Mouse (Mus musculus) kidney, adult 2 months (tissue): Measurements from ENCODE around the gene Adamts2. TPM values are rescaled to one million over a fixed set of nuclear protein-coding genes. Genes with fewer than 3 reads are reported as not detected.

Source experiments
- DNase-seq: peaks from one replicate; pipeline ENCODE4 v3.0.0; 2021
- H3K27ac ChIP-seq: fragments of 200-500 bp; 2 replicates; pipeline ENCODE4 v1.5.1; 2012; ENCODE audit warnings: low read depth, low read length, control low read depth, inconsistent platforms; ENCODE audit not compliant: insufficient read depth
- H3K27me3 ChIP-seq: fragments of 200-500 bp; replicated peaks from 2 replicates; pipeline ENCODE4 v1.6.1; 2012; ENCODE audit warnings: mild to moderate bottlenecking, moderate library complexity, low read length, inconsistent platforms; ENCODE audit not compliant: control insufficient read depth, insufficient read depth
- H3K36me3 ChIP-seq: fragments of 200-500 bp; 2 replicates; pipeline ENCODE4 v1.6.1; 2012; ENCODE audit warnings: mild to moderate bottlenecking, moderate library complexity, low read length, inconsistent platforms; ENCODE audit not compliant: control insufficient read depth, insufficient read depth
- H3K4me1 ChIP-seq: fragments of 200-500 bp; 2 replicates; pipeline ENCODE4 v1.6.1; 2011; ENCODE audit warnings: low read length; ENCODE audit not compliant: control insufficient read depth, insufficient read depth
- H3K4me3 ChIP-seq: fragments of 200-500 bp; 2 replicates; pipeline ENCODE4 v1.5.1; 2011; ENCODE audit warnings: mild to moderate bottlenecking, low read depth, low read length, control low read depth; ENCODE audit not compliant: insufficient read depth
- CTCF ChIP-seq: fragments of 200-500 bp; conservative IDR thresholded peaks from 2 replicates; pipeline ENCODE4 v1.5.1; 2011; ENCODE audit warnings: low read depth, mild to moderate bottlenecking, control low read depth, low read length, moderate library complexity, mixed read lengths; ENCODE audit not compliant: insufficient read depth, insufficient read length
- POLR2A ChIP-seq: fragments of 200-500 bp; IDR thresholded peaks from one replicate; pipeline ENCODE4 v1.6.1; 2011; ENCODE audit warnings: low read depth, low read length, control low read depth
- WGBS: fragments of 180-500 bp; shearing (Covaris S2); methylation state at CpG from one replicate; pipeline ENCODE4 v1.1.7; 2018; 5-methylcytosine and 5-hydroxymethylcytosine counted together
- polyA plus RNA-seq: library from polyadenylated mRNA; depleted of rRNA; stranded (reverse); fragments of >200 nt; gene quantifications from 2 replicates; pipeline ENCODE4 v1.2.3, GENCODE M21; 2012

Gene Adamts2
- polyA plus RNA-seq, 1 experiment, result 4.5 TPM

DNA sequence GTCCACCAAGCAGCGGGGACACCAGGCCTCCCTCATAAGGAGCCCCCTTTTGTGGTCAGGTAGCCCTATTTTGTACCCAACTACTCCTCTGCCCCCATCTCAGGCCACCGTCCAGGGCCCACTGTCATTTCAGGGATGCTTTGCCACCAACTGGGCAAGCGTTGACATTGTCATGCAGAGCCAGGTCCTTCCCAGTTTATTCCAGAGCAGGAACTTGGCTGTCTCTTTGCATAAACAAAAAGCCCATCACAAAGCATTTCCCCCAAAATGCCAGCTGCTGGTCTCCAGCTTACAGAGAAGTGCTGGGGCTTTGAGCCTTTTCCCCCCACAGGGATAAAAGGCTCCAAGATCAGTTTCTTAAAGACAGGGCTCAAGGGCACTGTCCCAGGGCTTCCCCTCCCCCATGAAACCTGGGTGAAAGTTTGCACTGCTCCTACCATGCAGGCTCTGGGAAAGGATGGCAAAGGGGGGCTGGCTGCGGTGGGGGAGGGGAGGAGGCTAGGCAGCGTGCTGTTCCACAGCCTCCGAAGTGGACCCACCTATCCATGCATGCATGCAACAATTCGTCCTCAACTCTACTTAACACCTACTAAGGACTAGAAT lies 149.2 kb downstream of the Adamts2 start:
- H3K27ac ChIP-seq, result no peak overlapping the region
- 59% methylated on average over 7 of the region's 7 CpGs for WGBS
- no peak for DNase-seq
- no peaks in the 10 kb centered on the region for H3K4me1 ChIP-seq
- H3K4me3 ChIP-seq, result no peak overlapping the region
- no peak for TF ChIP-seq POLR2A
- TF ChIP-seq CTCF, result no peak
- no peaks in the 10 kb centered on the region for H3K27me3 ChIP-seq
- no peaks in the 10 kb centered on the region for H3K36me3 ChIP-seq

DNA sequence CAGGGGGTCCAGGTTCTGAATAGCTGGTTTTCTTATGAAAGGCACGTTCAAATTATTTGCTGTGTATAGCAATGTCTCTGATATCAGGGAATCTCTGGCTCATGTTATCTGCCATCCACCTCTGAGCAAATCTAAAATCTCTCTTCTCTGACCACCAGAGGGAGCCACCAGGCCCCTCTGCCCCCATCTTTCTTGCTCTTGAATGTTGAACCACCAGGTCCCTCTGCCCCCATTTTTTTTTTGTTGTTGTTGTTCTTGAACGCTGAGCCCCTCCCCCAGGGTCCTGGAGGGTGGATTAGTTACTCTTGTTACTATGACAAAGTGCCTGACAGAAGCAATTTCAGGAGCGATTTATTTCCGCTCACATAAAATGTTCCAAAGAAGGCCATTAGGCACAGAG lies 155.9 kb downstream of the Adamts2 start:
- Histone ChIP-seq H3K27me3 (no peaks in the 10 kb centered on the region), H3K4me3 (no peak overlapping the region), H3K36me3 (no peaks in the 10 kb centered on the region), H3K4me1 (no peaks in the 10 kb centered on the region), H3K27ac (no peak overlapping the region)
- TF ChIP-seq CTCF (peak; percentile 37), POLR2A (no peak)
- no peak for DNase-seq
- WGBS, result 32% methylated on average over 4 of the region's 4 CpGs

DNA sequence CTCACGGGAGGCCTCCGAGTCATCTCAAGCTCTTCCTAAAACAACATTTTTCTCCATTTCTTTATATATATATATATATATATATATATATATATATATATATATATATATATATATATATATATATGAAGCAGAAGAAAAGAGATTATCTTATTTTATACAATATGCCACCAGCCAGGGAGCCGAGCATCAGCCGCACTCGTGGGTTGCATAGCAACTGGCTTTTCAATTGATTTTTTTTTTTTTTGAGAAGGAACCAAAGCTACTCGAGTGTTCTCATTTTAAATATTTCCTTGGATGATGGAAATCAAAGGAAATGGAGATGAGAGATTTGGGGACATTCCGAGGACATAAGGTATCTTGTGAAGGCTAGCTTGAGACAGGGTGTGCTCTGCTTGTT lies 164.6 kb downstream of the Adamts2 start:
- Histone ChIP-seq H3K27ac (no peak overlapping the region), H3K4me3 (no peak overlapping the region), H3K27me3 (no peaks in the 10 kb centered on the region), H3K36me3 (no peaks in the 10 kb centered on the region), H3K4me1 (no peaks in the 10 kb centered on the region)
- WGBS, result 91% methylated on average over 7 of the region's 7 CpGs
- DNase-seq, result no peak
- no peak for TF ChIP-seq POLR2A
- TF ChIP-seq CTCF, result no peak

DNA sequence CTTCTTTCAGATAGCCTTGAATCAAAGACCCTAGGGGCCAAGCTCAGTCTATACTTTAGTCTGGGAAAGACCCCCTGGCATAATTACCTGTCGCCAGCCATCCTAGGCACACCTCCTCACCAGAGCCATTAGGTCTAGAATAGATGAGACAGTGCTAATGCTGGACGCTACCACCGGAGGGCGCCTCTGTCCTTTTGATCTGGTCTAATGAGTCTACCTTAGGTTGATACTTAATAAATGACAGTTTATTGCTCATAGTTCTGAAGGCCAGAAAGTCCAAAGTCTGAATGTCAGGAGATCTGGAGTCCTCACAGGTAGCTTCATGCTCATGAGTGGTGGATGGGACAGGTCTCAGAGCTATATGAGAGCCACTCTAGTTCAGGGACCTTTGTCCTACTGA lies 165.2 kb downstream of the Adamts2 start:
- no peak overlapping the region for H3K27ac ChIP-seq
- peak; percentile 41 for DNase-seq
- 38% methylated on average over 4 of the region's 4 CpGs for WGBS
- TF ChIP-seq CTCF (peak; percentile 65), POLR2A (no peak)
- H3K27me3 ChIP-seq, result no peaks in the 10 kb centered on the region
- no peaks in the 10 kb centered on the region for H3K4me1 ChIP-seq
- H3K36me3 ChIP-seq, result no peaks in the 10 kb centered on the region
- no peak overlapping the region for H3K4me3 ChIP-seq

DNA sequence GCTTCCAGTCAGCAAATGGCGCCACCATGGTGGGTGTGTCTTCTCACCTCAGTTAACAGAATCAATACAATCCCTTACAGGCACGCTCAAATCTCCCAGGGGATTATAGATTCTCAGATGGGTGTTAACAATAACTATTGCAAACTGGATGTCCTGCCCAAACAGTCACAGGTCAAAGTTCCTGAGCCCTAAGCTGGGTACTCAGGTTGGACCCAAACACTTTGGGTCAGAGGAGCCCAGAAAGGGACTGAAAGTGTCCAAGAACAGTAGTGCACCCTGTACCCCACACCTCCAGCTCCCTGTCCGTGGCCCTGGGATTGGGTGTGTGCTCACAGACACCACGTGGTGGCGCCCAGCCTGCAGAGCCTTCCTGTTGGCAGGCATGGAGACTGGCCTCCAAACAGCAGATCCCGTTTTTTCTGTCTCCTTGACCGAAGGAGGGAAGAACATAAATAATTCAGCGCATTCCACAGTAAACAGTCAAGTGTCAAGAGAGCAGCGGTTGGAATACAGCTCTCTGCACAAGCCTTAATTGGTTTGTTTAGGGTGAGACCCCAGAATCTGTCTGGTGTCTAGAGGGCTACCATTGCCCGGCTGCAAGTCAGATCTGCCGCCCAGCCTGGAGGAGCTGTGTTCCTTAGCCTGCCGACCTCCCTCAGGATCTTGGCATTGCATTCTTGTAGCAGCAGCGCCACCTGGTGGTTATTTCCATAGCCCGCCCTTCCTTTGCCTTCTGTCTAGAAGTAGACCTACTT lies 167.3 kb downstream of the Adamts2 start:
- H3K4me1 ChIP-seq, result no peaks in the 10 kb centered on the region
- H3K27me3 ChIP-seq, result no peaks in the 10 kb centered on the region
- WGBS, result 12% methylated on average over 14 of the region's 14 CpGs
- H3K27ac ChIP-seq, result no peak overlapping the region
- no peak for TF ChIP-seq POLR2A
- TF ChIP-seq CTCF, result peak; percentile 95
- DNase-seq, result peak; percentile 89
- no peaks in the 10 kb centered on the region for H3K36me3 ChIP-seq
- H3K4me3 ChIP-seq, result no peak overlapping the region

DNA sequence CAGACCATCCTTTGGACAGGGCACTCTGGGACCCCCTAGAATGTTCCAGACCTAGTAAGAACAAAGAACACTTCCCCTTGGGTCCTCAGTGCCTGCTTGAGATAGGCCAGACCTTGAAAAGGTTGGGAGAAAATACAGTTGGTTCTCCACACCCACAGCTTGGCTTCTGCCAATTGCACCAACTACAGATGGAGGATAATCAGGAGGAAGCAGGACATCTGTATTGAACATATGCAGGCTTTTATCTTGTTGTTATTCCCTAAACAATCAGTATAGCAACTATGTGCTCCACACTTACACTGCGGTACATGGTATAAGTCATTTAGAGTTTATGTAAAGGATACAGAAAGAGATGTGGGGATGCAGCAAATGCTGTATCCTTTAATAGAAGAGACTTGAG lies 169.1 kb downstream of the Adamts2 start:
- WGBS, result 95% methylated on average over 1 of the region's 1 CpGs
- TF ChIP-seq POLR2A (no peak), CTCF (no peak)
- Histone ChIP-seq H3K4me3 (no peak overlapping the region), H3K27ac (no peak overlapping the region), H3K4me1 (no peaks in the 10 kb centered on the region), H3K36me3 (no peaks in the 10 kb centered on the region), H3K27me3 (no peaks in the 10 kb centered on the region)
- DNase-seq, result no peak

DNA sequence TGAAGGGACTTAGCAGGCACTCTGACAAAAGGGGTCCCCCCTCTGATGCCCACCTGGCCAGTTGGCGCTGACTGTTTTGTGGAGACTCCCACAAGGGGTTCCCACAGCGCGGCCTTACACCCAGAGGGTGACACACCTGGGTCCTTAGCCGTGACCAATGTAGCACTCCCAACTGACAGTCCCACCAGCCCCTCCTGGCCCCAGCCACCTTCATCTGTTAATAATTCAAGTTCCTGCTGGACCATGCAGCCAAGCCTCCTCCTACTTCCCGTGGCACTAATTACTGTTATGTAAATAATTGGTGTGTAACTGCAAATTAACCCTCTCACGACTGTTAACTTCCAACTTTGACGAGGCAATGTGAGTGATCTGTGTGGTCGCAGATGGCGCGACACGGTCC lies 195.8 kb downstream of the Adamts2 start:
- Histone ChIP-seq H3K27ac (no peak overlapping the region), H3K36me3 (no peaks in the 10 kb centered on the region), H3K27me3 (no peaks in the 10 kb centered on the region), H3K4me1 (no peaks in the 10 kb centered on the region), H3K4me3 (no peak overlapping the region)
- WGBS, result 38% methylated on average over 11 of the region's 11 CpGs
- no peak for DNase-seq
- TF ChIP-seq CTCF (no peak), POLR2A (no peak)

DNA sequence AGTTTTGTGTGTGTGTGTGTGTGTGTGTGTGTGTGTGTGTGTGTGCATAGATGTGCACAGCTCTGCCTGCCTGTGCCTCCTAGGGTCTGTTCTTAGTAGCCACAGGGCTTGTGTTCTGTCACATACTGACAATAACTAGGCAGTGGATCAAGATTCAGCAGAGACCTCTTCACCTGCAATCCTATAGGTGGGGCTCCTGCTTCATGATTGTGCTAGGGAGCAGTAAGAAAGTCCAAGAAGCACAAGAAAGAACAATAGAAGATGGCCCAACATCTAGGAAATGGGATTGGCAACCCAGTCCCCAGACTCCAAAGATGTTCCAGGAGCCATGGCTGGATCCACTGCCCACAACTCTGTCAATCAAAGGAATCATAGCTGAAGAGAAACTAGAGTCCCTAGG lies 197.0 kb downstream of the Adamts2 start:
- no peaks in the 10 kb centered on the region for H3K27me3 ChIP-seq
- no peak for DNase-seq
- H3K4me3 ChIP-seq, result no peak overlapping the region
- no peak for TF ChIP-seq CTCF
- TF ChIP-seq POLR2A, result no peak
- no peaks in the 10 kb centered on the region for H3K36me3 ChIP-seq
- H3K27ac ChIP-seq, result no peak overlapping the region
- no peaks in the 10 kb centered on the region for H3K4me1 ChIP-seq
